Mouse (Mus musculus) thymus, postnatal 14 days (tissue): ENCODE measurements at regions not wholly inside any gene's neighbourhood (a gene's known extent, or its start where the extent isn't known, plus 50 kb on each side); places are given as distances from the start of the nearest gene placed in this dataset.

Experiments
- DNase-seq: peaks from one replicate; pipeline ENCODE4 v3.0.0; 2021

- DNase-seq, result no peak
These were observed 193.2 kb upstream of the Sulf2 start for GRCm38 (mm10) chr2:166348654-166349053.

- no peak for DNase-seq
These were observed 191.1 kb upstream of the Sulf2 start for GRCm38 (mm10) chr2:166346421-166347182.

GRCm38 (mm10) chr2:166343551-166344340 lies 188.3 kb upstream of the Sulf2 start:
- DNase-seq, result no peak

- DNase-seq, result no peak
These were observed 186.9 kb upstream of the Sulf2 start for GRCm38 (mm10) chr2:166342407-166342806.

GRCm38 (mm10) chr2:166340196-166340595 lies 184.7 kb upstream of the Sulf2 start:
- DNase-seq, result no peak

- peak; percentile 19 for DNase-seq
These were observed 184.0 kb upstream of the Sulf2 start for GRCm38 (mm10) chr2:166339427-166339826.

GRCm38 (mm10) chr2:166338396-166339085 lies 183.1 kb upstream of the Sulf2 start:
- DNase-seq, result no peak

GRCm38 (mm10) chr2:166337666-166338065 lies 182.2 kb upstream of the Sulf2 start:
- no peak for DNase-seq

GRCm38 (mm10) chr2:166335702-166336101 lies 180.2 kb upstream of the Sulf2 start:
- no peak for DNase-seq

GRCm38 (mm10) chr2:166334559-166334958 lies 179.1 kb upstream of the Sulf2 start:
- no peak for DNase-seq

- DNase-seq, result no peak
These were observed 178.4 kb upstream of the Sulf2 start for GRCm38 (mm10) chr2:166333818-166334217.

GRCm38 (mm10) chr2:166332748-166333417 lies 177.4 kb upstream of the Sulf2 start:
- DNase-seq, result no peak

GRCm38 (mm10) chr2:166331192-166331591 lies 175.7 kb upstream of the Sulf2 start:
- DNase-seq, result no peak

- DNase-seq, result no peak
These were observed 174.9 kb upstream of the Sulf2 start for GRCm38 (mm10) chr2:166330364-166330763.

GRCm38 (mm10) chr2:166329556-166330340 lies 174.3 kb upstream of the Sulf2 start:
- no peak for DNase-seq

- peak; percentile 6 for DNase-seq
These were observed 171.5 kb upstream of the Sulf2 start for GRCm38 (mm10) chr2:166326932-166327331.

GRCm38 (mm10) chr2:166324954-166325353 lies 169.5 kb upstream of the Sulf2 start:
- no peak for DNase-seq

- no peak for DNase-seq
These were observed 169.0 kb upstream of the Sulf2 start for GRCm38 (mm10) chr2:166324439-166324838.

- no peak for DNase-seq
These were observed 167.2 kb upstream of the Sulf2 start for GRCm38 (mm10) chr2:166322668-166323043.

GRCm38 (mm10) chr2:166321992-166322667 lies 166.7 kb upstream of the Sulf2 start:
- no peak for DNase-seq

GRCm38 (mm10) chr2:166316409-166316916 lies 161.0 kb upstream of the Sulf2 start:
- DNase-seq, result no peak
